Mouse (Mus musculus) MN1 (cell line): ENCODE results near the gene Rdm1.

Experiments
- DNase-seq: peaks from one replicate; pipeline ENCODE4 v3.0.0-alpha.2; 2016; ENCODE audit warnings: low spot score

The Rdm1 gene

GRCm38 (mm10) chr11:101681968-101682367, 55.0 kb downstream of the Rdm1 start:
- no peak for DNase-seq

- DNase-seq = no peak
These were observed 55.5 kb downstream of the Rdm1 start for GRCm38 (mm10) chr11:101682410-101682960.
